Mouse (Mus musculus): Measurements from ENCODE around the gene Grifin.
A peak's percentile ranks its signal among the peaks of the same experiment; 100 is the strongest.

Gene Grifin

DNA sequence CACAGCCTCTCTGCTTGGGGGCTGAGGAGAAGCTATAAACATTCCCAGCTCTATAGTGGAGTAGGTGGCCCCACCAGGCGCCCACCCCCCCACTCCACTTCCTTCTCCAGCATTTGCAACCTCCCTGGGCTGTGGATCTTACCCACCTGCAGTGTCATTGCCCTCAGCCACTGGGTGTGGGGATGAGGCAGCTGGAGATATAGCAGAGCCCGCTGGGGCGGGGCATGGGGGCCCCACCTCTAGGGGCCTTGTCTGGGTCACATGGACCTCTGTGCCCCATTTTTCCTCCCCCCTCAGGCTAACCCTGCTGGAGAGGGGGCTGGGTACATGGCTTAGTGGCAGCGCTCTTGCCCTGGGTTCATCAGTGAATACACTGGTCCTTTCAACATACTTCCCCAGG, at the start of gene Grifin:
TSS of gene Grifin (minus strand) at position 176 of the 400 bp plus-strand sequence.
- DNase-seq (ENCODE audit: low spot score in 2 of 2), result no peak

DNA sequence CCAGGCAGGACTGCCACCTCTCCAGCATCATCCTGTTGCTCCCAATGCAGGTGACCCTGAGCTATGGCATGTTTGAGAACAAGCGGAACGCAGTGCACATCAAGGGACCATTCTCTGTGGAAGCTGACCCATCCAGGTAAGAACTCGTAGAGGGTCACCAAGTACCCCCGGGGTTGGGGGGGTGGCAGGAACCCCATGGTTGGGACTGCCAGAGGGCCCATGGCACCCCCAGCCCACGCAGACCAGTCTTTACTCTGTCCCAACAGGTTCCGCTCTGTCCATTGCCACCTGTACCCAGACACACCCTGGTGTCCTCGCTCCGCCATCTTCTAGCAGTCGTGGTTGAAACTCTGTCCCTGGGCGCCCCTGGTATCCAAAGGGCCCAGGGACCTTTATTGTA, 49.3 kb upstream of the Grifin start:
- DNase-seq (ENCODE audit: low spot score in 2 of 2), result no peak

DNA sequence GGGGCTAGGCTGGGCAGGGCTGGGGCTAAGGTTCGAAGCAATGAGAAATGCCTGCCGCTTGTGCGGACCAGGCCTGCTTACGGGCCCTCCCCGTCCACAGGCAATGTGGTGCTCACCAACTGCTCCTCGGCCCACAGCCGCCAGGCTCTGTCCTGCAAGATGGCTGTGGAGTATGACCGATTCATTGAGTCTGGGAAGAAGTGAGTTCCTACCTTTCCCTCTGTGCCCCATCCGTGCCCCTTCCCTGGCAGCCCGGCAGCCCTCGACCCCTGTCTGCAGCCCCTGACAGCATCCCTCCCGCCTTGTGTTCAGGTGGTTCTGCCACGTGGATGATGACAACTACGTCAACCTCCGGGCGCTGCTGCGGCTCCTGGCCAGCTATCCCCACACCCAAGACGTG, 47.3 kb upstream of the Grifin start:
- no peak for DNase-seq (ENCODE audit: low spot score in 2 of 2)

DNA sequence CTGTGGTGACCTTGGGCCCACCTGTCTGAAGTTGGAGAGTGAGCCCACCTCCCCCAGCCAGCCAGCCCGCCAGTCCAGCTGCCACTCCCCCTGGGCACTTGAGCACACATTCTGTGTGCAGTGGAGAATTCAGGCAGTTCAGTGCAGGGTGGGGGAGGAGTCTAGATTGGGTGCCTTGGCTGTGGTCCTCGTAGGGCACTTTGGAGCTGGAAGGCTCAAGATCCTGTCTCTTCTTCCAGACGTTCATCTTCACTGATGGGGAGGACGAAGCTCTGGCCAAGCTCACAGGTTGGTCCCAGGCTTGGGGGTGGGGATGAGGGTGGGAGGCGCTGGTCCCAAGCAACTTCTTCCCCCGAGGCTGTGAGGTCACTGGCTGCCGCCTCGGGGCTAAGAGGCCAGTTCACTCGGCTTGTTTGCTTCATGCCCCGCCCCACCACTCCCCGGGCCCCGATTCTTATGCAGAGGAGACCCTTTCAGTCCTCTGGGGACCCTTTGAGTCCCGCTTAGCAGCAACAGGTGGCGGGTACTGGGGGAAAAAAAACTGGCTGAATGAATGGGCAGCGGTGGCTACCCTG, 46.8 kb upstream of the Grifin start:
- DNase-seq (ENCODE audit: low spot score in 2 of 2), result no peak

DNA sequence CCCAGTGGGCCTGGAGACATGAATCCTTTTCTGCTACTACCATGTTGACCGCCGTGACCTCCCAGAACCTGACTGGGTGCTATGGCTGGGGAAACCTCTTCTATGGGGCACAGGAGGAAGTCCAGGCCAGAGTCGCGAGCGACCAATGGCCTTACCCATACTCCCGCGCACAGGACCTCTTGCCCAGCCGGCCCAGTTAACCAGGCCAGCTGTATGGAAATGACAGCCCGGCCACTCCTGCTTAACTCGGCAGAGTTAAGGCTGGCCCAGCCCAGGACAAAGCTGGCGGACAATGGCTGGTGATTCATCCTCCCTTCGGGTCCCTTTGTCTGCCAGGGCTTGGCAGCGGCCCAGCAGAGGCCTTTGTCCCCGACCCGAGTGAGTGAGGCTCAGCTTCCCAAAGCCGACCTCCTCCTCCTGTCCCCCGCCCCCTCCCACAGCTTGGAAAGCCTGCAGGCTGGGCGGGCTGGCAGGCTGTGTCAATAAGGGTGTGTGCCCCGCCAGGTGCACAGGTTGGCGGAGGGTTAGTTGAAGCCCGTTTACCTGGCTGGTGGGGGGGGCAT, 46.2 kb upstream of the Grifin start:
- DNase-seq (ENCODE audit: low spot score in 2 of 2), result peak; percentile 65 to 82

DNA sequence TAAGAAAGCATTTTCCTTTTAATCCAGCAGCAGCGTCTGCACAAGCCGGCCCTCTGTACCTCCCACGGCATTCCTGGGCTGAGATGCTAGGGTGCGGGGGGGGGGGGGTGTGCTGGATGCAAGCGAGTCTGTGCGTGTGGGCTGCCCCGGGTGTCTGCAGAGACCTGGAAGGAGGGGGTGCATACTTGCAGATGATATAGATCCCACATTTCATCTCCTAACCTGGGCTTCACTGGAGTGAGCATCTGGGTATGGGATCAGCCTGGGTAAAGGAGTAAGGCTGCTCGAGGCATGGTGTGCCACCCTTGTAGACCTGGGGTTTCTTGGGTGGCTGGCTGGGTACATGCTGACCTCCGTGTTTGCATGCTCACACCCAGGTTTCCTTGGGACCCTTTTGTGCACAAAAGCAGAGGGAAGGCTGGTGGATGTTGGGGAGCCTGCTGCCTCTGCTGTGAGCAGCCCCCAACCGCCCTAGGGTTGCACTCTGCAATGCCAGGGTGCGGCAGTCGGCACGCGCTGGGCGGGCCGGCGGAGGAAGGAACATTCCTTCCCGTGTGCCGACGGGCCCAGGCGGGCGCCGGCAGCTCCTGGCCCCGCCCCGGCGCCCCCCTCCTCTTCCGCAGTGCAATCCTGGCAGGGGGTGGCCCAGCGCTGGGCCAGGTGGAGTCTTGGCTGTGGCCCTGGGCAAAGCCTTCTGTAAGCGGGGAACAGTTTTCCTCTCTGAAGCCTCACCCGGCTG, 45.6 kb upstream of the Grifin start:
- DNase-seq (ENCODE audit: low spot score in 2 of 2), result no peak

DNA sequence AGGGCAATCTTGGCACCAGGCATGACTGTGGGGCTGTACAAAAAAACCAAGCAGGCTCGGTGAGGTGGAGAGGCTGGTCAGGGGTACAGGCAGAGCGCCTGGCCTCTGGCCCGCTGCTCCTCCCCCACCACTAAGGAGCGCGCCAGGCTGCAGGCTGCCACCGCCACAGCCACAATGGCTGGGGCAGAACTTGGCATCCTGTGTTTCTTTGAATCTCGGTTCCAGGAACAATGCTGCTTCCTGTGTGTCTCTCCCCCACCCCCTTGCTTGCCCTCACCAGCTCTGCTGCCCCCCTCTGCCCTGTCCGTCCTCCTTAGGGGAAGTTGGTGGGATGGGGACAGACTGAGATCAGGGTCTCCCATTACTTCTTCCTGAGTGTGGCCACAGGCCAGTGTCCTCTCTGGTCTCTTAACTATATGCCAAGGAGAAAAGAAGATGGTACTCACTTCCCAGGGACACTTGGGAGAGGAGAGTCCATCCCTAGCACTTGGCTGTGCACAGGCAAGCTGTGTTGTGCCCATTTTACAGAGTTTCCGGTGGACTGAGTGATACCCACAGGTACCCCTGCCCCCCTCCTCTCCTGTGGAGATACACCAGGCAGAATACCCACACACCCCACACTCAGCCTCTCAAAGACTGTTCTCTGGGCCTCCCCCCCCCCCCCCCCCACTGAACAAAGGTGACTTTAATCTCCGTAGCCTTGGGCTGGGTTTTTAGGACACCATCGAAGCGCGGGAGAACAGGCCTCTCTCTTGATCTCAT, 44.8 kb upstream of the Grifin start:
- peak in 1 of 2 experiments; percentile 66 for DNase-seq (ENCODE audit: low spot score in 2 of 2)

DNA sequence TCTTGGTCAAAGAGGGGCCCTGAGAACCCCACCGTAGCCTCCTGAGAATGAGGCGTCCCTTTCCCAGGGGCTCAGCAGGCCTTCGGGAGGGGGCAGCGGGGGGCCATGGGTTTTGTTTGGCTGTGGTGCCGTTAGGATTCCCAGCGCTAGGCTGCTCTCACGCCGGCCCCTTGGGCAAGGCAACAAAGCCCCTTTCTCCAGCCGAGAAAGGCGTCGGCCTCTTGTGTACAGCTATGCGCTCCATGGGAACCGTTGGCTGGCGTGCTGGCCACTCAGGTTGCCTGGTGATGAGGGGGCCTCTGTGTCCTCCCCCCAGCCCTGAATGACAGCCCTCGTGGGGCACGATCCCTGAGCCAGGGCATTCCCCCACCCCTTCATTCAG, 43.8 kb upstream of the Grifin start:
- peak in 1 of 2 experiments; percentile 42 for DNase-seq (ENCODE audit: low spot score in 2 of 2)

DNA sequence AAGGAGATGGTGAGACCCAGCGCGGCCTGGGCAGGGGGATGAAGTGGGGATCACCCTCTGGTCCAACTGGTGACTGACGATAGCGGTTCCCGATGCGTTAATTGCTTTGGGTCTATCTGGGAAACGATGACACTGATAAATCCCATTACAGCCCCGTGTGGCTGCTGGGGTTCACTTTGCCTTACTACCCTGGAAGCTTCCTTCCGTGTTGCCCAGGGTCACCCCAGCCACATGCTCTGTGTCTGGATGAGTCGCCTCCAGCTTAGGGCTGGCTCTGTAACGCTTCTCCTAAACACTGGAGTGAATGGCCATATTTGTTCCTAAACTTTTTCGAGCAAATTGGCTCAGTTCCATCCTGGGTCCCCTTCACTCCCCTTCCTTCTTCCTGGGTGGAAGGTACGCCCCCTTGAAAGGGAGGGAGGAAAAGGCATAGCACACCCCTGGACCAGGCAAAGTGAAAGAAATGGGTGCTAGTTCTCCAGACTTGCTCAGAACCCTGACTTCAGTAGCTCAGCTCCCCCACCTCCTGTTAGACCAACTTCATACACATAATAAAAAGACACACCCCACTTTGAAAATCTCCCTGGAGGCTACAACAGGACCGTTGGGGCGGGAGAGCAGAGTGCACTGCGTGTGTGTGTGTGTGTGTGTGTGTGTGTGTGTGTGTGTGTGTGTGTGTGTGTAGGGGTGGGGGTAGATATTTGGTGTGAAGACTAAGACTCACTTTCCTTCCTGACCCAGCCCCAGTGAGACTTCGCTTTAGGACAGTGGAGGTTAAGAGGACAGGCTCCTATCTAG, 43.2 kb upstream of the Grifin start:
- no peak for DNase-seq (ENCODE audit: low spot score in 2 of 2)

DNA sequence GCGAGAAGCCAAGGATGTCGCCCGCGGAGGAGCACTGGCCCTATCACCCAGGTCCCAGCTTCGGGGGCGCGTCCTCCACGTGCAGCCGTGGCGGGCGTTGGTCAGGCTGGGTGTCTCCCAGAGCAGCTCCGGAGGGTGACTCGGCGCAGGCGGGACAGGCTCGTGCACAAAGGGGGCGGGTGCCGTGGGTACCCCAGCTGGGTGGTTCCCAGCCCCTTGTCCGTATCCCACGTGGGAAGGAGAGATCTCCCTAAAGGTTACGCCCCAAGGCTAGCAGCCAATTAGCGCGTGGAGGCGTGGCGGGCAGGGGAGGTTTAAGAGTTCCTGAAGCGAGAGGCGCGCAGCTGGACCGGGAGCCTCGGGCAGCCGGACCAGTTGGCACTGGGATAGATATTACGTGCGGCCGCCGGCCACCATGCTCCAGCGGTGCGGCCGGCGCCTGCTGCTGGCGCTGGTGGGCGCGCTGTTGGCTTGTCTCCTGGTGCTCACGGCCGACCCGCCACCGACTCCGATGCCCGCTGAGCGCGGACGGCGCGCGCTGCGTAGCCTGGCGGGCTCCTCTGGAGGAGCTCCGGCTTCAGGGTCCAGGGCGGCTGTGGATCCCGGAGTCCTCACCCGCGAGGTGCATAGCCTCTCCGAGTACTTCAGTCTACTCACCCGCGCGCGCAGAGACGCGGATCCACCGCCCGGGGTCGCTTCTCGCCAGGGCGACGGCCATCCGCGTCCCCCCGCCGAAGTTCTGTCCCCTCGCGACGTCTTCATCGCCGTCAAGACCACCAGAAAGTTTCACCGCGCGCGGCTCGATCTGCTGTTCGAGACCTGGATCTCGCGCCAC, 42.3 kb upstream of the Grifin start, which contains the start of gene Lfng:
TSS of gene Lfng (plus strand) at position 320 of the 835 bp plus-strand sequence.
- DNase-seq (ENCODE audit: low spot score in 2 of 2), result peak; percentile 71 to 86

DNA sequence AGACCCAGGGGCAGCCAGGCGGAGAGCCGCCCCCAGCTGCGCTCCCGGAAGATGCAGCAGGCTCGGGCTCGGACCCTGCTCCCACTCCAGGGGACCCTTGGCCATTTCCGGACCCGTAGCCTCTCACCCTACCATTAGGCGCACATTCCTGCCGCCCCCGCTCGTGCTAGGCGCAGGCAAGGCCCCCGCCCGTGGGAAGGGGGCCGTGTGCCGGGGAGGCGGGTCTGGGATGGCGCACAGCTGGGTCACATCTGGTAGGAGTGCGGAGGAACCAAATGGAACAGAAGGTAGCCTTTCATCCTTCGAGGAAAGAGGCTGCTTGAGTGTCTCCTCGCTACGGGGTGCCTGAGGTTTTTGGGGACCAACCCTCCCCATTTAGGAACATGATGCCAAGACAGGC, 41.5 kb upstream of the Grifin start:
- no peak for DNase-seq (ENCODE audit: low spot score in 2 of 2)

DNA sequence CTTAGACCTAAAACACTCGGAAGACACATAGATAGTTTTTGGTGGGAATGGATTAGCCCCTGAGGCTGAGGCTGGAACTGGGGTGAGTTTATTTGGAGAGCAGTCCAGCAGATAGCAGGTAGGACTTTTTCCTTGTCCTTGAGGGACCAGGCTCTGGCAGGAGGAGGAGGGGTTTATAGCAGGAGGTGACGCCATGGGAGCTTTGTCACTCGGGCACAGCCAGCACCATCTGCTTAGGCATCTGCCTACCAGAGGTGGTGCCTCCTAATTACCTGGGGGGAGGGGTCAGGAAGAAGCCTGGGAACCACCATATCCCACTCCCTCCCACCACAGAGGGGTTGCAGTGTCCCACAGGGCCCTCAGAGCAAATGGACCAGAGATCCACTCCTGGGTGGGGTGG, 40.4 kb upstream of the Grifin start:
- no peak for DNase-seq (ENCODE audit: low spot score in 2 of 2)

DNA sequence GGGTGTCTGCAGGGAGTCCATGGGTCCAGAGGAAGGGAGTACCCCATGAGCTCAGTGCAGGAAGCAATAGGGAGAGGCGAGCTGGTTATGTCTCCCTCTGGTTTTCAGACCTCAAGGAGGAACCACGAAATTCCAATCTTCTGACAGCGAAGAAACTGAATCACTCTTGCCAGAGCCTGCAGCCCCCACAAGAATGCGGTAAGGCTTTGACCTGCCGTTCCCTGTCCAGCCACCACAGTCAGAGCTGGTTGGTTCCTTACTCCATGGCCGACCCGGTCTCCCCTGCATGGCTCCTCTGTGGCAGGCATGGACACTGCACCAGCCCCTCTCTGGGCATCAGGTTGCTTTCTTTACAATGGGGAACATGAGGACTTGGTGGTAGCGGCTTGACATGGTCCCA, 39.5 kb upstream of the Grifin start:
- DNase-seq (ENCODE audit: low spot score in 2 of 2), result no peak

DNA sequence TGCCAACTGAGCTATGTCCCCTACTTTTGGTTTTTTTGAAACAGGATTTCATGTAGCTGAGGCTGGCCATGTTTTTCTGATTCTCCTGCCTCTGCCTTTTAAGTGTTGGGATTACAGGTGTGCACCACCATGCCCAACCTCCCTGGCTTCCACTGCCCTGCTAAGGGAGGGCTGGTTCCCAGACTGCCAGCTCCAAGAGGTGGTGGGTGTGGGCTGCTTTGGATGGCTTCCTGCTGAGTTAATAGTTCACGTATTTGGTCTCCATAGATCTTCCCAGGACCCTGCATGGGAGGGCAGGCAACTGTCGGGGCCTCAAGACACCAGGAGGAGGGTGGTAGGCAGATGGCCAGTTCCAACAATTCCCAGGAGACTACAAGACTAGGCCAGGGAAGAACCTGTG, 37.7 kb upstream of the Grifin start:
- no peak for DNase-seq (ENCODE audit: low spot score in 2 of 2)

DNA sequence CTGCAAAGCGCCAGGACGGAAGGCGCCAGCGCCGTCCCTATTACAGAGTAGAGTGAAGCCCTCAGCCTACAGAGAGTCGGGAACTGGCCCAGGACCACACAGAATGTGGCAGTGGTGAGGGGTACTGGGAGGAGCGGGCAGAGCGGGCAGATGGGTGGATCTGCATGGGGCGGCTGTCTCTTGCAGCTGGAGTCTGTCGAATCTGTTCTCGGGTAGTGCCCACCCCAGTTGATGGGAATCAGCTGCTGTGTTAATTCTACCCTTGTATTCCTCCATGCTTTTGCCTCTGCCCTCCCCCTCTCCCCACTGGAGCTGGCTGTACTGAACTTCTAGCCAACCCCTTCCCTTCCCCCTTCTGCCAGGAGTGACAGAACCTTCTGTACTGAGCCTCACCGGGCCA, 36.8 kb upstream of the Grifin start:
- no peak for DNase-seq (ENCODE audit: low spot score in 2 of 2)

DNA sequence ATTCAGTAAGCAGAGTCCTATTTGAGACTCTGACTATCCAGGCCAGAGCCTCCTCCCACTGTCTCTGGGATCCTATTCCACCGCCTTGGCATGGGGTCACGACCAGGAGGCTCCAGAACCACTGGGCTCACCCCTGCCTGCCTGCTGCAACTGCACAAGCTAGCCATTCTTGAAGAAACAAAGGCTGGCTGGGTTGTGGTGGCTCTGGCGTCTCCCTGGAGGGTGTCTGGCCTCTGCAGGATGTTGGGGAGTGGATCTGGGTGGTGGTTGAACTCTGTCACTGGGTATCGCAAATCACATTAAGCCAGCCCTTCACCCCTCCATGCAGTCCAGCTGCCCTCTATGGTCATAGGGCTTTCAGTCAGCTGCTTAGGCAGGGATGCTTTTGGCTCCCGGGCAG, 35.1 kb upstream of the Grifin start:
- DNase-seq (ENCODE audit: low spot score in 2 of 2), result no peak

DNA sequence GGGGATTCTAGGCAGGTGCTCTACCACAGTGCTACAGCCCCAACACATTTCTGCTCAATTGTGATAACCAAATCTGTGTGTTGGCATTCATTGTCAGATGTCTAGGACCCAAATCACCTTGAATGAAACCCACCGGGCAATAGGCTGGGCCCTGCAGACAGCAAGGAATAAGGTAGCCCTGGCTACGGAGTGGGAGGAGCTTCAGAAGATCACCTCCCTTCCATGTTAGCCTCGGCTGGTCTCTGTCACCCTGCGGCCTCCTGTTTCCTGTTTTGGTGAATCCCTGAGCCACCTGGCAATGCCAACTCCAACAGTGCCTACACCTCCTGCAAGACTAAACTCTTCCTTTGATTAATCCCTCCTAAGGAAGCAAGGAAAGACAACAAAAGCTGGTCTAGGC, 32.9 kb upstream of the Grifin start:
- DNase-seq (ENCODE audit: low spot score in 2 of 2), result no peak

DNA sequence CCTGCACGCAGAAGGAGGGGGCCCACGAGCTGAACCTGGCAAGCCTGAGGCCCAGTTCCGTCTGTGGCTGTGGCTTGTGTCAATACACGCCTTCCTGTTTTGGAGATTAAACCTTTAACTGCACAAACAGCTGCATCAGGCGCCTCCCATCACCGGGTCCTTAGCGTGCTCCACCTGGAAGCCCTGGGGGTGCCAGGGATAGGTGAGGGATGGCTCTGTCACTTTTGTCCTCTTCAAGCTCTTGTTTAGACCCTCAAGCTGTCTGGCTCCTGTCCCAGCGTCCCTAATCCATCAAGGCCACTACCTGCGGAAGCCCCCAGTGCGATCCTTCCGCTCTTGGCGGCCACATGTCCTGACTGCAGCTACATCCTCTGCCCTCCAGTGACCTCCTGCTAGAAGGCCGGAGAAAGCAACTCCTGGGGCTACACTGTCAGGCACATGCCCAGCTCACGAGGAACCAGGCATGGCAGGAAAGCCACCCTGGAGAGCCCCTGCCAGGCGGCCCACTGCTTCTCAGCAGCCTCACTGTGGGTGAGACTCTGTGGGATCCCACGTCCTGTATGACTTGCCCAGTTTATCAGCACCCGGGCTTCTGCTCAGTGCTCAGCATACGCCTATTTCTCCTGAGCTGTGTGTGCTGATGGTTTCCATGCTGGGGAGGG, 32.2 kb upstream of the Grifin start:
- no peak for DNase-seq (ENCODE audit: low spot score in 2 of 2)

DNA sequence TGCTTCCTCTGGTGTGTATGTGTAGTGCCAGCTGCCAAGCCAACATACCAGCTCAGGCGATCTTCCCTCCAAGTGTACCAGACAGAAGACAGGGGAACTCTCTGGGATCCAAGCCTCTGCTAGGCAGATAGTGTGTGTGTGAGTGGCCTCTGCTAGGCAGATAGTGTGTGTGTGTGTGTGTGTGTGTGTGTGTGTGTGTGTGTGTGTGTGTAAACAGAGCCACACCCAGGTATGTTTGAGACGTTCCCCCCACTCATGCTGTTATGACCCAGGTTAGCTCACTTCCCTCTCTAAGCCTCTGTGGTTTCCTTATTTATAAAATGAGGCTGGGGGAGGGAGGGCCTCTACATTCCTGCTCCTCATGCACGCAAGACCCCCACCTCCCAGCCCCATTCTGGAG, 31.6 kb upstream of the Grifin start:
- no peak for DNase-seq (ENCODE audit: low spot score in 2 of 2)

DNA sequence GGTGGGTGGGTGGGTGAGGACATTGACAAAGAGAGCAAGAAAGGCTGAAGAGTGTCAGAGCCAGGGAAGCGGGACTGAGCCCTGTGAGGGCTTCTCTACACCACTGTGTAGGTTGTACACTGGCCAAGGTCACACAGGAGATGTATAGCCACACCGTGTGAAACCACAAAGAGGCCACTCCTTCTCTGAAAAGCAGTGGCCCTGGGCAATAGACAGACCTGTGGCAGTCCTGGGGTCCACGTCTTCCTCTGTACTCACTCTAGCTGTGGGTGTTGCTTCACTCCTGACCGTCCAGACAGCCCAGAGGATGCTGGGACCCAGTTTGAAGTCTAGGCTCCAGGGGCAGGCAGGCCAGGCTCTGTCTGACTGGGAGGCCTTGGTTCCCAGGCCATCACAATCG, 30.0 kb upstream of the Grifin start:
- no peak for DNase-seq (ENCODE audit: low spot score in 2 of 2)
